Mouse (Mus musculus) lung, postnatal 0 days (tissue): ENCODE measurements at regions not wholly inside any gene's neighbourhood (a gene's known extent, or its start where the extent isn't known, plus 50 kb on each side); places are given as distances from the start of the nearest gene placed in this dataset.

Experiments
- CTCF ChIP-seq: IDR thresholded peaks from 2 replicates; pipeline ENCODE4 v1.5.1; 2016; ENCODE audit warnings: antibody characterized with exemption, mild to moderate bottlenecking
- EP300 ChIP-seq: IDR thresholded peaks from 2 replicates; pipeline ENCODE4 v1.6.1; 2016; ENCODE audit warnings: antibody characterized with exemption, mild to moderate bottlenecking, control low read depth

DNA sequence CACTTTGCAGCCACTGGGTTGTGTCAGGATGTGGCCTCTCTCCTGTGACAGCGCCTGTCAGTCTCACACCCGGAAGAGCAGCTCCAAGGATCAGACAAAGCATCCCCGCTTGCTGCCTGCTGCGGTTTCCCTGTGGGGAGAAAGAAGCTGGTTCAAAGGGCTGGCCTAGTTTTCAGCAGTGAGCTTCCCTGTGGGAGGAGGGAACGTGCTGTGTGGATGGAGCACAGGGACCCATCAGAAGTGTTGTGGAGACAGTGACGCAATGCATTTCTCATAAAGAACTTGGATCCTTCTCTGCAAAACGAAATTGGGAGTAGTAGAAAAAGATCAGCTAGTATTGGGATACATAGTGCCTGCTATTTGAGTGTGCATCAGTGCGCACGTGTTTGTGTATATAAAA, 1939.9 kb upstream of the Lrrc6 start:
- TF ChIP-seq CTCF (no peak), EP300 (no peak)
